Mouse (Mus musculus): Measurements from ENCODE around the gene Stam2. TPM values are rescaled to one million over a fixed set of nuclear protein-coding genes. Genes with fewer than 3 reads are reported as not detected.

The Stam2 gene
- total and polyA plus RNA-seq, 2 experiments from 2014 or later: 21.2 to 25.3 TPM

DNA sequence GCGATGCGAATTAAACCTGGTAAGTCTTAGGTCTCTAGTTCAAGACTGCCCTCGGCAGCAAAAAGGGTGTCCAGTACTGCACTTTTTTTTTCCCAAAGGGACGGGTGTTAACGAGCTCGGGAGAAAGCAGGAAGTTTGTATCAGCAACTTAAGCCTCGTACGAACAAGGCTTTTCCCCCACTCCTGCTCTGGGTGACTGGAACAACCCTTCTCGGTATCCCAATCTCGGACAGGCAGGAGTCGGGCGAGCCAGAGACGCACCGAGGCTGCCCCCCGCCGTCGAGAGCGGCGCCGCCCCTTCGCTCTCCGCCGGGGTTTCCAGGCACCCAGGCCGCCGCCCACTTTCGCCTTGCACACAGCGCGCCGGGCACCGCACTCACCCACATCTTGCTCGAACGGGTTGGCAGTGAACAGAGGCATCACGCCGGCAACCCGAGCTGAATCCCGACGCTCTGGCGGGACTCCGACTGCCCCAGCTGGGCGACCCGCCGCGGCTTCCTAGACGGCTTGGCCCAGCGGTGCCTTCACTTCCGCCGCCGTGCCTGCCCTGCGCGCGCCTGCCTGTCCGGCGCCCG lies 313 bp downstream of the Stam2 start:
- no peaks in the 10 kb centered on the region for H3K9me3 ChIP-seq (replicated peaks; ENCODE audit: control insufficient read depth, low read length)
- H3K4me1 ChIP-seq (ENCODE audit: control insufficient read depth, insufficient read depth): peaks cover 7% of the 10 kb centered on the region
- H3K36me3 ChIP-seq (replicated peaks; ENCODE audit: control insufficient read depth, insufficient read depth, low read length): no peaks in the 10 kb centered on the region
- peak overlapping the region; percentile 95 for H3K27ac ChIP-seq (ENCODE audit: low read depth)
- DNase-seq (ENCODE audit: low spot score) (peak; percentile 71), ATAC-seq (ENCODE audit: insufficient read depth, low read depth) (peak; percentile 91)
- H3K4me2 ChIP-seq (ENCODE audit: low read depth, low read length): peak overlapping the region; percentile 64
- peak overlapping the region; percentile 76 for H3K9ac ChIP-seq (replicated peaks; ENCODE audit: low read depth, low read length)
- TF ChIP-seq EP300 (IDR thresholded peaks at IDR 0.05; ENCODE audit: low read depth) (no peak; the same call in 1 of the 2 replicates), CTCF (IDR thresholded peaks at IDR 0.05; ENCODE audit: low read depth) (peak; percentile 12; the same call in 1 of the 2 replicates)
- no peaks in the 10 kb centered on the region for H3K27me3 ChIP-seq (ENCODE audit: control insufficient read depth, insufficient read depth, low read length)
- WGBS: under 1% methylated on average over 52 of the region's 54 CpGs
- H3K4me3 ChIP-seq (ENCODE audit: low read depth, low read length): peak overlapping the region; percentile 90

DNA sequence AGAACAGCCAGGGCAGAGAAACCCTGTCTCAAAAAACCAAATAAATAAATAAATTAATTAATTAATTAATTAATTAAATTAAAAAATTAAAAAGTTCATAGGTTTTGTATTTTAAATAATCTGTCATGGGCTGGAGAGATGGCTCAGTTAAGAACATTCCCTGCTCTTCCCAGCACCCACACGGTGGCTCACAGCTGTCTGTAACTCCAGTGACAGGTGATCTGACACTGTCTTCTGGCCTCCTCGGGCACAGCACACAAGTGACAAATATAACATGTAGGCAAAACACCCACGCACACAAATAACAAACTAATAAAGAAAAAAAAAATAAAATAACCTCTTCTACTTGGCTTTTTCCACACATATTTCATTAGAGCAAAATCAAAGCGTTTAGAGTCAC lies 1.5 kb downstream of the Stam2 start:
- DNase-seq (ENCODE audit: low spot score): no peak
- Histone ChIP-seq H3K4me1 (ENCODE audit: control insufficient read depth, insufficient read depth) (peaks cover 7% of the 10 kb centered on the region), H3K9ac (replicated peaks; ENCODE audit: low read depth, low read length) (no peak overlapping the region), H3K9me3 (replicated peaks; ENCODE audit: control insufficient read depth, low read length) (no peaks in the 10 kb centered on the region), H3K4me2 (ENCODE audit: low read depth, low read length) (no peak overlapping the region), H3K36me3 (replicated peaks; ENCODE audit: control insufficient read depth, insufficient read depth, low read length) (no peaks in the 10 kb centered on the region), H3K27ac (ENCODE audit: low read depth) (no peak overlapping the region), H3K27me3 (ENCODE audit: control insufficient read depth, insufficient read depth, low read length) (no peaks in the 10 kb centered on the region), H3K4me3 (ENCODE audit: low read depth, low read length) (no peak overlapping the region)
- 70% methylated on average over 4 of the region's 4 CpGs for WGBS
- no peak for TF ChIP-seq EP300 (IDR thresholded peaks at IDR 0.05; ENCODE audit: low read depth)
- TF ChIP-seq CTCF (IDR thresholded peaks at IDR 0.05; ENCODE audit: low read depth): no peak
- ATAC-seq (ENCODE audit: insufficient read depth, low read depth): no peak

DNA sequence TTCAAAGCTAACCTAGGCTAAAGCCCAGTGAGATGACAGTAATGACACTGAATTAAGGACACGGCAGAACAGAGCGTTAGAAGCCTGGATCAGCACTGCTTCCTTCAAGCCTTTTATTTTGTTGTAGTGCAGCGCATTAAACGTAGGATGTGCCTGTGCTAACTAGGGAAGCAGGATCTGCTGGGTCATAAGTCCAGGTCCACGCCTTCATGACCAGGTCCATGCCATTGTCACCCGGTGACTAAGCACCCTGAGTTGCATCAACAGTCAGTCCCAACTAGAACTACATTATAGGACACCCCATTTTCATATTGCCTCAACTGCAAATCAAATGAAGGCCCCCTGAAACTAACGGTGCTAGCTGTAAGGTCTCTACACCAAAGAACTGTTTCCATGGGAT lies 7.6 kb downstream of the Stam2 start:
- Histone ChIP-seq H3K4me1 (ENCODE audit: control insufficient read depth, insufficient read depth) (peaks cover 3% of the 10 kb centered on the region; the same call in 1 of the 2 replicates), H3K4me2 (ENCODE audit: low read depth, low read length) (no peak overlapping the region), H3K27me3 (ENCODE audit: control insufficient read depth, insufficient read depth, low read length) (no peaks in the 10 kb centered on the region), H3K9ac (replicated peaks; ENCODE audit: low read depth, low read length) (no peak overlapping the region), H3K27ac (ENCODE audit: low read depth) (no peak overlapping the region), H3K4me3 (ENCODE audit: low read depth, low read length) (no peak overlapping the region), H3K9me3 (replicated peaks; ENCODE audit: control insufficient read depth, low read length) (no peaks in the 10 kb centered on the region), H3K36me3 (replicated peaks; ENCODE audit: control insufficient read depth, insufficient read depth, low read length) (no peaks in the 10 kb centered on the region)
- no peak for ATAC-seq (ENCODE audit: insufficient read depth, low read depth)
- WGBS: 95% methylated on average over 7 of the region's 7 CpGs
- TF ChIP-seq EP300 (IDR thresholded peaks at IDR 0.05; ENCODE audit: low read depth) (no peak), CTCF (IDR thresholded peaks at IDR 0.05; ENCODE audit: low read depth) (no peak)
- no peak for DNase-seq (ENCODE audit: low spot score)

DNA sequence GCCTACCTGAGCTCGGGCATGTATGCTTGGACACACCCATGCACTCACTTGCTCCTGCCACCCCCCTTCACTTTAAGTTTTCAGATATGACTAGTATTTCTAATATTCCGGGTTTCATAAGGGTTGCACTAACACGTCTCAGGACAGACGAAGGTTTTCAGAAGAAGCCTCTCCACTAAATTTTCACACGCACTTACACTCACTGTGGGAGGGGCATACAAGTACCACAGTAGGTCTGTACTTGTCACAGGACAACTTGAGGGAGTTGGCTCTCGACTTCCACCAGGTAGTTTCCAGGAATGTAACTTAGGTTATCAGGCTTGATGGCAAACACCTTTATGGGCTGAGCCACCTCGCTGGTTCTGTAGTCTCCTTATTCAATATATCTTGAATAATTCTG lies 8.4 kb downstream of the Stam2 start:
- no peak overlapping the region for H3K4me3 ChIP-seq (ENCODE audit: low read depth, low read length)
- no peaks in the 10 kb centered on the region for H3K27me3 ChIP-seq (ENCODE audit: control insufficient read depth, insufficient read depth, low read length)
- TF ChIP-seq CTCF (IDR thresholded peaks at IDR 0.05; ENCODE audit: low read depth) (no peak), EP300 (IDR thresholded peaks at IDR 0.05; ENCODE audit: low read depth) (no peak)
- H3K9me3 ChIP-seq (replicated peaks; ENCODE audit: control insufficient read depth, low read length): no peaks in the 10 kb centered on the region
- no peak overlapping the region for H3K4me2 ChIP-seq (ENCODE audit: low read depth, low read length)
- H3K4me1 ChIP-seq (ENCODE audit: control insufficient read depth, insufficient read depth): peaks cover 3% of the 10 kb centered on the region; the same call in 1 of the 2 replicates
- no peak overlapping the region for H3K9ac ChIP-seq (replicated peaks; ENCODE audit: low read depth, low read length)
- WGBS: 85% methylated on average over 7 of the region's 7 CpGs
- H3K36me3 ChIP-seq (replicated peaks; ENCODE audit: control insufficient read depth, insufficient read depth, low read length): 0 out of 2 replicates have a peak, but pooled peaks cover 2% of the 10 kb centered on the region
- ATAC-seq (ENCODE audit: insufficient read depth, low read depth) (no peak), DNase-seq (ENCODE audit: low spot score) (no peak)
- no peak overlapping the region for H3K27ac ChIP-seq (ENCODE audit: low read depth)

DNA sequence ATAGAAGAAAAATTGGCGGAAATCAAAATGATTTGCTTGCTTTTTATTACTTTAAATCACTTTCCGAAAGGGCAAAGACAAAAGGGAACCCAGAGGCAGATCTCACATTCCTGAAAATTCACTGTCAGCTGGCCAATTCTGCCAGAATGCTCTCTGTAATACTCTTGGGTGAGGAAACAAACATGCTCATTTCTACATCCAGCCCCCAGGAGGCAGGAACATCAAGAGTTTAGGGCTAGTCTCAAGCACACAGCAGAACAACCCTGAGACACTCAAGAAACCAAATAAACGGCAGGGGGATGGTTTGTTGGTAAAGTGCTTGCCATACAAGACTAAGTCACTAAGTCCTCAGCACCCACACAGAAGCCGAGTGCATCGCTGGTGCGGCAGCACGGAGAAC lies 9.5 kb downstream of the Stam2 start:
- Histone ChIP-seq H3K4me3 (ENCODE audit: low read depth, low read length) (no peak overlapping the region), H3K27ac (ENCODE audit: low read depth) (no peak overlapping the region), H3K27me3 (ENCODE audit: control insufficient read depth, insufficient read depth, low read length) (no peaks in the 10 kb centered on the region), H3K9me3 (replicated peaks; ENCODE audit: control insufficient read depth, low read length) (no peaks in the 10 kb centered on the region), H3K4me1 (ENCODE audit: control insufficient read depth, insufficient read depth) (peaks cover 3% of the 10 kb centered on the region; the same call in 1 of the 2 replicates), H3K36me3 (replicated peaks; ENCODE audit: control insufficient read depth, insufficient read depth, low read length) (0 out of 2 replicates have a peak, but pooled peaks cover 2% of the 10 kb centered on the region), H3K9ac (replicated peaks; ENCODE audit: low read depth, low read length) (no peak overlapping the region), H3K4me2 (ENCODE audit: low read depth, low read length) (no peak overlapping the region)
- DNase-seq (ENCODE audit: low spot score): no peak
- WGBS: 85% methylated on average over 7 of the region's 7 CpGs
- TF ChIP-seq EP300 (IDR thresholded peaks at IDR 0.05; ENCODE audit: low read depth): no peak
- no peak for TF ChIP-seq CTCF (IDR thresholded peaks at IDR 0.05; ENCODE audit: low read depth)
- no peak for ATAC-seq (ENCODE audit: insufficient read depth, low read depth)

DNA sequence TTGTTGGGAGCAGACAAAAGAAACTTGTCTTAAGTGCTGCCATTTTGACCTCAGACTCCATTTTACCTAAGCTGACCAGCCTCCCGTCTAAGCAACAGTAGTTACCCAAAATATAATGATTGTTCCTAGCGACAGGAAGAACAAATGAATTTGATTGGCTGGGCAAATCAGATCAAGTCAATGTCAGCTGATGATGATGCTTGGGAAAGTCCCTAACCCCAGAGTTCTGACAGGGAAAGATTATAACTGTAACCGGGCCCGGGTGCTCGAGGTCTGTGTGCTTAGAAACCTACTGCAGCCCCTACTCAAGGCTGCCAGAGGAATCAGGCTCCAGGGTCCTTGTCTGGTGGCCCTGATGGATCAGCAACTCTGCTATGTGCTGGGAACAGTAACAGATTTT lies 10.1 kb downstream of the Stam2 start:
- 0 out of 2 replicates have a peak, but pooled peaks cover 2% of the 10 kb centered on the region for H3K36me3 ChIP-seq (replicated peaks; ENCODE audit: control insufficient read depth, insufficient read depth, low read length)
- WGBS: 76% methylated on average over 5 of the region's 5 CpGs
- no peak for ATAC-seq (ENCODE audit: insufficient read depth, low read depth)

More for the DNA sequence above, 10.1 kb downstream of the Stam2 start:
- no peak for TF ChIP-seq CTCF (IDR thresholded peaks at IDR 0.05; ENCODE audit: low read depth)
- no peak overlapping the region for H3K9ac ChIP-seq (replicated peaks; ENCODE audit: low read depth, low read length)
- H3K27ac ChIP-seq (ENCODE audit: low read depth): no peak overlapping the region
- peaks cover 3% of the 10 kb centered on the region; the same call in 1 of the 2 replicates for H3K4me1 ChIP-seq (ENCODE audit: control insufficient read depth, insufficient read depth)
- H3K4me2 ChIP-seq (ENCODE audit: low read depth, low read length): no peak overlapping the region
- H3K27me3 ChIP-seq (ENCODE audit: control insufficient read depth, insufficient read depth, low read length): no peaks in the 10 kb centered on the region
- no peak for DNase-seq (ENCODE audit: low spot score)
- no peaks in the 10 kb centered on the region for H3K9me3 ChIP-seq (replicated peaks; ENCODE audit: control insufficient read depth, low read length)
- H3K4me3 ChIP-seq (ENCODE audit: low read depth, low read length): no peak overlapping the region

Data from heart, postnatal 0 days (tissue).